Comparison of ENCODE assay signal across 8 mouse cellular contexts in genomic region chr9:63879710-63880428, GRCm38 (mm10).
DNase-seq lines count a peak whose midpoint lies in the region; ATAC-seq lines count a peak whose summit lies in the region.

No protein-coding gene starts in this region.

- WGBS in hindbrain, embryonic 10.5 days, result 18% methylated on average over 15 of the region's 15 CpGs

- peak overlapping the region; percentile 5 for H3K4me3 ChIP-seq in erythroblast, embryonic 14.5 days (replicated peaks)
- H3K4me3 ChIP-seq in hindbrain, embryonic 10.5 days, result peak overlapping the region; percentile 41

- peaks cover 4% of the 10 kb centered on the region for H3K4me1 ChIP-seq in erythroblast, embryonic 14.5 days (ENCODE audit: control insufficient read depth)
- H3K4me1 ChIP-seq in hindbrain, embryonic 10.5 days (replicated peaks), result peaks cover 46% of the 10 kb centered on the region

- H3K36me3 ChIP-seq in erythroblast, embryonic 14.5 days (ENCODE audit: control insufficient read depth), result no peaks in the 10 kb centered on the region
- H3K36me3 ChIP-seq in hindbrain, embryonic 10.5 days, result no peaks in the 10 kb centered on the region

- ATAC-seq in erythroblast, adult 5-6 weeks (replicated peaks; ENCODE audit: low FRiP score, poor library complexity, severe bottlenecking), result no peak
- ATAC-seq in megakaryocyte-erythroid progenitor cell, adult 5-6 weeks (replicated peaks; ENCODE audit: low FRiP score, low TSS enrichment, poor library complexity, severe bottlenecking), result 0 out of 2 replicates have a peak, but pooled peaks have one; percentile 34
- ATAC-seq in megakaryocyte, adult 5-6 weeks (ENCODE audit: poor library complexity, severe bottlenecking), result no peak

- H3K9me3 ChIP-seq in erythroblast, embryonic 14.5 days (ENCODE audit: control insufficient read depth, low read length), result no peaks in the 10 kb centered on the region
- no peaks in the 10 kb centered on the region for H3K9me3 ChIP-seq in hindbrain, embryonic 10.5 days

- DNase-seq in Muller cell, postnatal 12 days (ENCODE audit: inconsistent ontology term), result peak; percentile 25
- peak; percentile 38 for DNase-seq in hindbrain, embryonic 10.5 days (ENCODE audit: low spot score)
- DNase-seq in layer of hippocampus, postnatal 25 days (ENCODE audit: extremely low spot score in 1 of 2, low spot score in 1 of 2), result no peak
- DNase-seq in layer of hippocampus, postnatal 14 days (ENCODE audit: low spot score in 2 of 2), result no peak

- peak overlapping the region; percentile 69 for H3K27ac ChIP-seq in hindbrain, embryonic 10.5 days

- H3K27me3 ChIP-seq in erythroblast, embryonic 14.5 days (ENCODE audit: control insufficient read depth), result peaks cover 7% of the 10 kb centered on the region; the same call in 1 of the 2 replicates
- H3K27me3 ChIP-seq in hindbrain, embryonic 10.5 days (ENCODE audit: insufficient read depth, poor library complexity, severe bottlenecking), result peaks cover 6% of the 10 kb centered on the region; the same call in 1 of the 2 replicates

Comparison
In these comparisons a context has a peak if more than half of its experiments do, and no peak if none do; other contexts are left out.
1. DNase-seq: peak in Muller cell, postnatal 12 days (single experiment) and hindbrain, embryonic 10.5 days (single experiment); none in layer of hippocampus, postnatal 25 days (0 of 2) and layer of hippocampus, postnatal 14 days (0 of 2).